Mouse (Mus musculus): Measurements from ENCODE around the gene Zbtb48.

DNA sequence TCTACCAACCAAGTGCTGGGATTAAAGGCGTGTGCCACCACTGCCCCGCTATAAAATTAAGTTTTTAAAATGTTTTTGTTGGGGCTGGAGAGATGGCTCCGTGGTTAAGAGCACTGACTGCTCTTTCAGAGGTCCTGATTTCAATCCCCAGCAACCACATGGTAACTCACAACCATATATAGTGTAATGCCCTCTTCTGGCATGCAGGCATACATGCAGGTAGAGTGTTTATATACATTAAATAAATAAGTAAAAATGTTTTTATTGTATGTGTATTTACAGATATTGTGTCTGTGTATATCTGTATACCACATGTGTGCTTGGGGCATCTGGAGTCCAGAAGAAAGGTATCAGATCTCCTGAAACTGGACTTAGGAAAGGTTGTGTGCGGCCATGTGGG, 26.1 kb downstream of the Zbtb48 start:
- no peak for TF ChIP-seq CTCF (IDR thresholded peaks at IDR 0.05; ENCODE audit: control insufficient read depth, insufficient read depth, insufficient read length)
- no peak for TF ChIP-seq CEBPB (IDR thresholded peaks at IDR 0.05; ENCODE audit: low read depth)

Measured in C2C12 (cell line).